Mouse (Mus musculus) spleen, embryonic (tissue): Measurements from ENCODE around the gene Cdkn1b.

Source experiments
- CTCF ChIA-PET: fragments of 350-600 bp; sonication (Branson Sonifier 250); formaldehyde crosslinking; loops from one replicate; lab custom pipeline; 2022; lab: Charles Lee

The Cdkn1b gene

DNA sequence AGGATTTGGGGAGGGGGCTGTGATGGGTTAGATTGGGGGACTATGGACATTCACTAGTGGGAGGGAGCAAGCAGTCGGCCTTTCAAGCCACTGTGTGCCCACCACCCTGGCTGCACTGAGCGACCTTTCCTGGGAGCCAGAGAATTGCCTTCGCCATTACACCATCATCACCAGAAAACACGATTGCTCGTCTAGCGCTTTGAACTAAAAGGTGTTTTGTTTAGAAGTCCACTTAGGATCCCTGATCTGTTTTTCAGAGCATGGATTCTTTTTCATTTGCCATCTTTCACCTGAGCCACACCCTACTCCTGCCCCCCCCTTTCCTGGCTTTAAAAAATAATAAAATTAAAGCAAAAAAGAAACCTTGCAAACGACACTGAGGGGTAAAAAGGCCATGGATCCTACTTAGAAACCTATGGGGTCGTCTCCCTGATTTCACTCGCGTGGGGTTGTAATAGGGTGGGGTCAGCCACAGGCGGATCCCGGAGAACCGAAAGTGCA, 7.4 kb downstream of the Cdkn1b start:
- CTCF ChIA-PET: no interaction called here

DNA sequence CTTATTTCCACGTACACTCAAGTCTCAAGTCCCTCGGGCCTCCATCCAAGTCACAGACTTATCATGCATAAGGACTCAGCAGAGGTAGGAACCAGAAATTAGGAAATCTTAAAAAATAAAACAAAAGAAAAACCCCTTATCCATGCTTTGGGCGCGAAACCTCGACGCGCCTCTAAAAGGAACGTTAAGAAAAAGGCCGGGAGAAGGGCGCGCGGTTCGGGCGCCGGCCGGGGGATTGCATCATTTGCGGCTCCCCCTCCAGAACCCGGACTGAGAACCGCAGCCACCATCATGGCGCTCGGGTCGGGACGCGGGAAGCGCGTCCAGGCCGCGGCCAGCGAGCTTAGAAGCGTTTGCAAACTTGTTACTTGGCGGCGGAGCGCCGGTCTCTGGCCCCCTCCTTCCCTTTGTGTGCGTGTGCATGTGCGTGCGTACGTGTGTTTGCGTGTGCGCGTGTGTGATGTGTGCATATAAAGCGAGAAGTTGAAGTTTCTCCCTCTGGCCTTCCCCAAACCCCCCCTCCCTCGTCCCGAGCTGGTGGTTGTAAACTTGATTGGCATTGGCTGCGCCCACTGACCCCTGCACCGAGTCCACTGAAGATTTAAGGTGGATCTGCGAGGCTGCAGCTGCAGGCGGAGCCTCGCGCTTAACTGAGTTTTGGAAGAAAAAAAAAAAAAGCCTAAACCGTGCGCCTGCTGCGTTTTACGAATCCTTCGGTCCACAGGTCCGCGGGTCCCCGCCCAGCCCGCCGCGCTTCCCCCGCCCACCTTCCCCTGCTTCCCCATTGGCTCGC, 8.1 kb downstream of the Cdkn1b start:
- CTCF ChIA-PET: interaction anchor here (0.6 to 1.5 kb wide), 3 partner anchors 13 to 79 kb away, joined by 4 to 5 read pairs (median 4); no protein-coding TSS in a partner anchor

DNA sequence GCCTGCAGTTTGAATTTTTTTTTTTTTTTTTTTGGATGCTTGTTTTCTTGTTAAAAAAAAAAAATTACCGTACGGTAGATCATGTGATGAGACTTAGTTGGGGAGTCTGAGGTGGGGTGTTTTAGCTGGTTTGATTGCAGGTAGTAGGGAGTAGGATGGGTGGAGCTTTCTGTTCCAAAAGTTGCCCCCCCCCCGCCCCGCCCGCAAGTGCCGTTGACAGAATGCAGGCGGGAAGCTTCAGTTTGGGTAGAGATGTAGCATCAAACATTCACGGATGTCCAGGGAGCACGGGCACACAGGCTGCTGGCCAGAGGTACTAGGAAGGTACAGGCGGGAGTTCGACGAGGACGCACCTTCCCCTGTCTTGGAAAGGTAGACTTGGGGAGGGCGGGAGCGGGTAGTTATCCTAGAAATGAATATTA, 8.7 kb downstream of the Cdkn1b start:
- CTCF ChIA-PET: interaction anchor here (0.6 to 1.5 kb wide), 3 partner anchors 12 to 80 kb away, joined by 4 to 5 read pairs (median 4); no protein-coding TSS in a partner anchor

DNA sequence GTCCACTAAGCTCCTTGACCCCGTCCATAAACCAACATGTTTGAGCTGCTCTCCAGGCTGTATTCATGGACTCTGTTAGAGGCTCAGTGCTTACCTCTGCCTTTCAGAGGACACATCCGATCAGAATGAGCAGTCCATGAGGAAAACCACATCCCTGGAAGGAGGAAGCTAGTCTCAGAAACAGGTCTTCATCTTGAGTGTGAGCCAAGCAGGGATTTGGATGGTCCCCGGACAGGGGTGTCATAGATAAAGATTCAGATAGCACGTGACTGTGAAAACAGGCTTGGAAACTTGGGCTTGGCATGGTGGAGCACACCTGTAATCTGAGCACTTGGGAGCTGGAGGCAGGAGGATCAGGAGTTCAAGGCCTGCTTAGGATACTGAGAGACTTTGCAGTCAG, 9.7 kb downstream of the Cdkn1b start:
- CTCF ChIA-PET: interaction anchor here (0.6 to 1.5 kb wide), 3 partner anchors 17 to 63 kb away, joined by 3 to 7 read pairs (median 4); no protein-coding TSS in a partner anchor

DNA sequence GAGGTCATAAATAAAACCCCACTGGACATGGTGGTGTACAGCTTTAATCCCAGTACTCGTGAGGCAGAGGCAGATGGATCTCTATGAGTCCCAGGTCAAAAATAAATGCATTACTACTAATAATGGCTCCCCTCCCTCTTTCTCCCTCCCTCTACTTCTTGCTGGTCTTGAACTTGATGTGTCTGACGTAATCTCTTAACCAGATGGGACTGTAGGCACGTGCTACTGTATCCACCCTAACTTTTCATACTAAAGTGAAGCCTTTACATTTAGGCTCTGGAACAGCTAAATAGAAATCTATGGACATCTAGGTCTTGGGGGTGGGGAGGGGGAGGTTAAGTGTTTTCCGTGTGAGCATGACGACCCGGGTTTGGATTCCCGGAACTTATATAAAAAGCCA, 10.2 kb downstream of the Cdkn1b start:
- CTCF ChIA-PET: interaction anchor here (0.6 to 0.7 kb wide), 2 partner anchors 16 to 28 kb away, joined by 3 to 7 read pairs; no protein-coding TSS in a partner anchor

DNA sequence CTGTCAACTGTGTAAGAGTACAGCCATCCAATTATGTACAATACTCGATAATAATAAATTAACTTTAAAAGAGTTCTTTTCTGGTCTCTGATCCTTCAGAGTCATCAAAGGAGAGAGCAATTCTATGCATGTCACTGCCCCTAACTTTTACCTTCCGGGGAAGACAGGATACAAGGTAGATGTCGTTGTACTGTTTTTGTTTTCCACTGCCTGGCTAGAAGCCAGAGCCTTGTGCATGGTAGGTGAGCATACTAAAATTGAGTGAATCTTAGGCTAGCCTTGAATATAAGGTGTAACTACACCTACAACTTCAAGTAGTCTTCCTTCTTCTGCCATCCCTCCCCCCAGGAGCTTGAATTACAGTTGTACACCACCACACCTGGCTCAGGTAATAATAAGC, 10.9 kb downstream of the Cdkn1b start:
- CTCF ChIA-PET: interaction anchor here (1.0 kb wide), 1 partner anchor 11 kb away, joined by 4 read pairs; the partner anchor contains the start of gene Cdkn1b

DNA sequence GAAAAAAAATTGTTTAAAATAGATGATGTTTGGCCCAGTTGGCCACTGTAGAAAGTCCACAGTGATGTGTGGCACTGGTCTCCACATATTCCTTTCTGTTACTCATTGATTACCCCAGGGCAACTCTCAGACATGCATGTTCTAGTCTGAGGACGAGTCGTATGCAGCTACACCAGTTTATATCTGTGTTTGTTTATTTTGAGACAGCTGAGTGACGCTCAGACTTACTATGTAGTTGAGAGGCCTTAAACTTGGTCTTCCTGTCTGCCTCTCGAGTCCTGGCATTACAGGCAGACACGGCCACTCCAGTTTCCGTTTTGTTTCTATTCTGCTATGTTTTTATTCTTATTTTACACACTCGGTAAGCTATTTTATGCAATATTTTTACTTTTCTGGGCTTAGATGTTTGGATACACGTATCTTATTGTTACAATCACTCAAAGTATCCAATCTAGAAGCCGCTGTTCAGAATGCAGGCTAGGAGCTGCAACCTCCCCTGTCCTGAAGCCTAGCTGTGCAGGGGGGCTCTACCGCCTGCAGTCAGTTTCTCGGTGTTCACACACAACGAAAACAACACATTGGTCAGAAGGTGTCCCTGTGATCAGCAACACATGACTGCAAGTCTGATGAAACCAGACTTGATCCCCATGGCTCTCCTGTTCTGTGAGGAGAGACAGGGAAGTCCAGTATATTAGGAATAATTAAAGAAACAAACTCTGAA, 12.4 kb downstream of the Cdkn1b start:
- CTCF ChIA-PET: interaction anchor here (0.6 kb wide), 2 partner anchors 10 to 87 kb away, joined by 3 read pairs; no protein-coding TSS in a partner anchor

DNA sequence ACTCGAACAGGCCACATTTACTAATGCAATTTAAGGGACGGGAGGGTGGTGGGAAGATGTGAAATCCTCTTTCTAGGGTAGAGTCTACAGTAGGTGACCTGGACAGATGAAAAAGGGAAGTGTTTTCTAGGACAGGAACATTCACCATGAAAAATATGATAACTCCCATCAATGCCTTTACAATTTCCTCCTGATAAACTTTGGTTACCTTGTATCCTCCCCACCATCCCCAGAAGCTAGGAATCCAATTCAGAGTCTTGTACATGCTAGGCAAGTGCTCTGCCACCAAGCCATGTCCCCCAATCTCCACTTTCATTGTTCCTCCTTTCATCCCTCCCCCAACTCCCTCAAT, 13.0 kb downstream of the Cdkn1b start:
- CTCF ChIA-PET: no interaction called here

DNA sequence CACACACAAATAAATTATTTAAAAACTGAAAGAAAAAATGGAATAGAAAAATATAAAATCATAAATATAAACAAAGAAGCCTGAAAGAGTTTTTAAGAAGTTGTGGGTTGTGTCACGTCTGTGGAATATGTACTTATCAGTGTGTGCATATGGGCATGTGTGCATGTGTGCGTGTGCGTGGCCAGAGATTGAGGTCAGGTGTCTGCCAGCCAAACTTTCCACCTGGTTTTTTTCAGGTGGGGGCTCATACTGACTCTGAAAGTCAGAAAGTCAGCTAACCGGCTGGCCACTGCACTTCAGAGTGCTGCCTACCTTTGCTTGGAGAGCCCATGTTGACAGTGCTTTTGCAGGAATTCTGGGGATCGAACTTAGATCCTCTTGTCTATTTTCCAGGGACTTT, 14.1 kb downstream of the Cdkn1b start:
- CTCF ChIA-PET: no interaction called here

DNA sequence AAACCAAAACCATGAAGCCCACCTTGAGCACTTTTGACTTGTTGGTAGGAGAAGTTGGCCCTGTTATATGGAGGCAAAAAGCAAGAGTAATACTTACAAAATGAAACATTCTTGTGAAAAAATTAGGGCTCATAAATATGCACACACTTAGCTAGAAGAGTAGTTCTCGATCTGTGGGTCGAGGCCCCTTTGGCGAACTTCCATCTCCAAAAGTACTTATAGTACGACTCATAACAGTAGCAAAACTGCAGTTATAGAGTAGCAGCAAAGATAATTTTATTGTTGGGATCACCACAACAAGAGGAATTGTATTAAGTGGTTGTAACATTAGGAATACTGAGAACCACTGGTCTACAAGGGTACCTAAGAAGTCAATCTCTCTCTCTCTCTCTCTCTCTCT, 19.6 kb downstream of the Cdkn1b start:
- CTCF ChIA-PET: interaction anchor here (0.7 kb wide), 1 partner anchor 80 kb away, joined by 10 read pairs; no protein-coding TSS in a partner anchor

DNA sequence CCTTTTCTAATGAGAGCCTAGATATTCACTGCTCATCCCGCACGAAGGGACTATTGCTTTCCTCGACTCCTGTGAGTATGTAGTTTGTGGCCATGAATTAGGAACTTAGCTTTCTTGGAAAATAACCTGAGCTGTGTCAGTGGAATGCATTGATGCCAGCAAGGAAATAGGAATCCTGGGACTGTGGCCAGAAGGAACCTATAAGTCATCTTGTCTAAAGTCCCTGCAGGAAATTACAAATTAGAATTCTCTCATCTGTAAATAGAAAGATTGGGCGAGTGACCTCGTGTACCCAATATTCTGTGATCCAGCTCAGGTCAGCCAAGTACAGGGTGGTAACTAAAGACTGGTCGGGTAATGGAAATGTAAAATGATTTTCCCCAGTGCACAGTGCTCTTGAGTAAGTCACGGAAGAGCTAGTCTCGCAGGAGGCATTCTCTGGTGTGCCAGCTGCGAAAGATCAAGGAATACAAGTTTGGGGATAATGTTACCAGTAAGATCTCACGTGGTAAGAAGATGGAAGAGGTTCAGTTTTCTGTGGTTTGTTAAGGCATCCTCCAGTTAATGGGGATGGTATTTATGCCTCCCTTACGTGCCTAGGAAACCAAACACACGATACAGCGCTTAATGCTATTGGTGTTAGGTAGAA, 23.7 kb downstream of the Cdkn1b start:
- CTCF ChIA-PET: interaction anchor here (0.6 kb wide), 1 partner anchor 44 kb away, joined by 4 read pairs; no protein-coding TSS in a partner anchor

DNA sequence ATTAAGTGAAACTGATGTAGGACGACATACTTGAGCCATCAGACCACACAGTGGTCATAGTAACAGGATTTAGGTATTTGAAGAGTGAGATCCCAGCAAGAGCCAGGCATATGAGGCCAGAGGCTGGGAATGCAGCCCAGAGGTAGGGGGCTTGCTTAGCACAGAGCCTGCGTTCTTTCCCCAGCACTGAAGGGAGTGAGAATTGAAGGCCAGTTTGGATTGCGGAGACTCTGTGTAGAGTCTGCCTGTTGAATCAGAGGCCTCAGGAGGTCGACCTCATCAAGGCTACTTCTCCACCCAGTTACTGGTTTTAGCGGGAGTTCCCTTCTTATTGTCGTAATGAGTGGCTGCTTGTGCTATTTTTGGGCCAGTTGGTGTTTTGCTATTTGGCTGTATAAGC, 25.9 kb downstream of the Cdkn1b start:
- CTCF ChIA-PET: interaction anchor here (0.6 kb wide), 1 partner anchor 46 kb away, joined by 3 read pairs; no protein-coding TSS in a partner anchor

DNA sequence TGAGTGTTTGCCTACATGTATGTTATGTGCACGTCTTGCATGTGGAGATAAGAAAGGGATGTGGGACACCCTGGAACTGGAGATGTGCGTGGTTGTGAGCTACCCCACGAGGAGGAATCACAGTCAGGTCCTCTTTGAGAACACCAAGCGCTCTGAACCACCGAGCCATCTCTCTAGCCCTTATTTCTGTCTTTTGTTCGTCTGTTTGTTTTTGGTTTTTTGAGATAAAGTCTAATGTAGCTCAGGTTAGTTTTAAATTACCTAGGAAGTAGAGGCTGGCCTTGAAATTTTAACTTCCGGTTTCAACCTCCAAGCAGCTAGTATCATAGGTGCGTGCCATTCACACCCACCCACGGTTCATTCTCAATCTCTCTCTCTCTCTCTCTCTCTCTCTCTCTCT, 26.7 kb downstream of the Cdkn1b start:
- CTCF ChIA-PET: interaction anchor here (0.6 to 1.0 kb wide), 7 partner anchors 11 to 474 kb away, joined by 3 to 9 read pairs (median 3); no protein-coding TSS in a partner anchor

DNA sequence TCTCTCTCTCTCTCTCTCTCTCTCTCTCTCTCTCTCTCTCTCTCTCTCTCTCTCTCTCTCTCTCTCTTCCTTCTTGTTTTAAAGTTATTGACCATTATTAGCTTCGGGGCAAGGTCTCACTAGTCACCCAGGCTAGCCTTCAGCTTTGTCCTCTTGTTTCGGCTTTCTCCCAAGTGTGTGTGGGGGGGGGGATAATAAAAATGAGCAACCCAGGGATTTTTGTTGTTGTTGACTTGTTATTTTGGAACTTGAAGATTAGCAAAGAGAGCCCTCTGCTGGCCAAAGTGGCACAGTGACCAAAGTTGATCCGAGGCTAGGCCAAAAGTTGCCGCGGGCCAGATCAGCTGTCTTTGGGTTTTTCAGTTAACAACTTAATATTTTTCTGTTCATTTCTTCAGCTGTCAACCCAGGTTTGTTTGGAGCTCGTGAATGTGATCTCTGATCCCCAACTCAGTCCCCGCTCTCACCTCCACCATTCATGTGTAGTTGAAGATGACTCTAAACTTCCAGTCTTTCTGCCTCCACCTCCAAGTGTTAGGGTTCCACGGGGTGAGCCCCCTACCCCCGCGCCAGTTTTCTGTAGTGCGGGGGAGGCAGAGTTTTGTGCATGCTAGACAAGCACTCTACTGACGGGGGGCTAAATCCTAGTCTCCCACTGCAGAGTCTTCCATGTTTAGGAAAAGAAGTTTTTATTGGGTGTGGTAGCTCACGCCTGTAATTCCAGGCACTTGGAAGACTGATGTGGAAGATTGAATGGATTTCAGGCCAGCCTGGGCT, 27.3 kb downstream of the Cdkn1b start:
- CTCF ChIA-PET: interaction anchor here (0.5 to 1.2 kb wide), 8 partner anchors 12 to 475 kb away, joined by 3 to 9 read pairs (median 4); no protein-coding TSS in a partner anchor

DNA sequence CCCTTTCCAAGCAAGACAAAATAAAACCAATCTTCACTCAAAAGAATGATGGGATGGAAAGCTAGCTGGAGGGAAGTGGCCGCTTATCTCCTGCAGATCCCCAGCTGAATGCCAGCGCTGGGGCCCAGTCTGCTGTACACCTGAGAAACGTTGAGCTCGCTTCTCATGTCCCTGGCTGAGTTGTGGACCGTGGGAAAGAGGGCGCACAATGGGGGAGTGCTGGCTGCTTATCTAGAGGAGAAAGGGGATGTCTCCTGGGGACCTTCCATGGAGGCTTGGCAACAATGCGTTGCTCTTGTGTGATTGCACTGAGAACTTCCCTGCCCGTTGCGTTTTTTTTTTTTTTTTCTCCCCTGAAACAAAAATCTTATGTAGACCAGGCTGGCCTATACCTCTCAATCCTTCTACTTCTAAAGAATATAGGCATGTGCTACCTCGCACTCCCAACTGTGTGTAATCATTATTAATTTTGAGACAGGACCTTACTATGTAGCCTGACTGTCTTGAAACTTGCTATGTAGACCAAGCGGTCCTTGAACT, 28.4 kb downstream of the Cdkn1b start:
- CTCF ChIA-PET: interaction anchor here (1.2 kb wide), 1 partner anchor 289 kb away, joined by 9 read pairs; no protein-coding TSS in a partner anchor

DNA sequence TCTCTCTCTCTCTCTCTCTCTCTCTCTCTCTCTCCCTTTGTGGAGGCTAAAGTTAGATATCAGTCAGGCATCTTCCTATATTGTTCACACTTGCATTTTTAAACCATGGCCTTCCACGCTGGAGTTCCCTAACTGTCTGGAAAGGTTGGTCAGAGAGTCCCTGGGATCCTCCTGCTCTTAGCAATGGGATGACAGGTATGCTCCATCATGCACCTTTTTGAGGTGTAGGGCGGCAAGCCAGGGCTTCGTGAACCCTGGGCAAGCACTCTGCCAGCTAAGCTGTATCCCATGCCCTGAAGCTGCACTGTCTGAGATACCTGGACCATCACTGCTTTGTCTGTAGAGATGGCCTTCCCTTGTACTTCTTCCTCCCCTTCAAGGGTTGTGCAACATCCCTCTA, 29.0 kb downstream of the Cdkn1b start:
- CTCF ChIA-PET: interaction anchor here (0.5 to 0.9 kb wide), 2 partner anchors 77 to 83 kb away, joined by 3 to 4 read pairs; no protein-coding TSS in a partner anchor

DNA sequence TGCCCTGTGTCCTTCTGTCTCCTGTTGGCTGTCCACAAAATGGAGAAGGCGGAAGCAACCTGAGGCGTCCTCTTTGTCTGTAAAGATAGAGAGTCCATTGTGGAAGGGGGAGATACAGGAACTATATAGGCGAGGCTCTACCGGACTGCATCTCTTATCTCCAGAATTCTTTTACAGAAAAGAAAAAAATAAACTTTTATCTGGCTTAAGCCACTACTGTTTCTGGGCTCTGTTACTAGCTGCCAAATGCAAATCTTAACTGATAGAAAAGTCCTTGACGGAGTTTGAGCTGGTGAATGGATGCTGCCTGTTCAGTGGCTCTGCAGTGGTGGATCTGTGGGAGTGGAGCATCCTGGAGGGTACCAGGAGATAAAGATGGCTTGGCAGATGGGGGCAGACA, 31.2 kb downstream of the Cdkn1b start:
- CTCF ChIA-PET: no interaction called here

DNA sequence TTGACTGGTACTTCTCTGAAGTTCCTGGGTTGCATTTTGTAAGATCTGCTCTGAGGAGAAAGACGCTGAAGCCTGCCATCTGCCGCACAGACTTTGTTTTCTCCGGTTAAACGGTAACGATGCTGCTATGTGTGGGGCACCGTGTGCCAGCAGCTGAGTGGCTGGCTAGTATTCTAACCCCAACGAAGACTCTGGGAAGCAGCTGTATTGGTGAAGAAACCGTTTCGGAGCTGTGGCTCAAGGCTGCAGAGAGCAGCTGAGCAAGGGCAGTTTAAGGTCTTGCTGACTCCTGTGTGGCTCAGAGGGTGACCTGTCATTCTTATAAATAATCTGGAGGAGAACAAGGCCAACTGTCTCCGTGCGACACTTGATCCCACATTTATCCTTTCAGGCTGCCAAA, 33.8 kb downstream of the Cdkn1b start:
- CTCF ChIA-PET: interaction anchor here (0.6 kb wide), 1 partner anchor 102 kb away, joined by 3 read pairs; no protein-coding TSS in a partner anchor

DNA sequence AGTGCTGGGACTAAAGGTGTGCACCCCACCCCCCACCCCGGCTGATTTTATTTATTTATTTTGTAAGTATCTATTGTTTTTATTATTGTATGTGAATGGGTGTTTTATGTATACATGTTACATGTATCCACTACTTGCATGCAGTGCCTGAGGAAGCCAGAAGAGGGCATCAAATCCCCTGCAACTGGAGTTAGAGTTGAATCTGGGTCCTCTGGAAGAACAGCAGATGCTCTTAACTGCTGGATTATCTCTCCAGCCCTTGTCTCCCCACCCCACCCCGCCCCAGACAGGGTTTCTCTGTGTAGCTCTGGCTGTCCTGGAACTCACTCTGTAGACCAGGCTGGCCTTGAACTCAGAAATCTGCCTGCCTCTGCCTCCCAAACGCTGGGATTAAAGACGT, 36.2 kb downstream of the Cdkn1b start:
- CTCF ChIA-PET: interaction anchor here (0.7 kb wide), 1 partner anchor 1369 kb away, joined by 27 read pairs; no protein-coding TSS in a partner anchor

DNA sequence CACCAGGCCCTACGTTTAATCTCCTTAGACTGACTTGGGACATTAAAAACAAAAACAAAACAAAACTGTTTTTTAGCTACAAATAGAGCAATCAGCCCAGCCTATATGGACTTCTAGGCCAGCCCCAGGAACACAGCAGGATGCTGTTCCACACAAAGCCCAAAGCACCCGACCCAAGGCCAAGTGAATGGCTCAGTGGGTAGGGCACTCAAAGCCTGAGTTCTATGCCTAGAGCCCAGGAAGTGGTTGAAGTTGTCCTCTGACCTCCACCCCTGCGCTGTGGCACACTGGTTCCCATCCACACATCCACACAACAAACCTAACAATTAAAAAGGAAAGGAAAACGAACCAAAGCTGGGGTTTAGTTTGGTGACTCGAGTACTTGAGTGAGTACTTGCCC, 41.1 kb downstream of the Cdkn1b start:
- CTCF ChIA-PET: interaction anchor here (0.6 kb wide), 1 partner anchor 13 kb away, joined by 3 read pairs; no protein-coding TSS in a partner anchor
